Mouse (Mus musculus) neutrophil, adult 65 days (primary cell): ENCODE data around the gene Olfr730. TPM values are rescaled to one million over a fixed set of nuclear protein-coding genes. Genes with fewer than 3 reads are reported as not detected.

ENCODE experiments used
- total RNA-seq: library from RNA; stranded (reverse); gene quantifications from 2 replicates; pipeline ENCODE4 v1.2.4, GENCODE M21; 2023

Olfr730 gene
- not detected in 2 replicates for total RNA-seq

DNA sequence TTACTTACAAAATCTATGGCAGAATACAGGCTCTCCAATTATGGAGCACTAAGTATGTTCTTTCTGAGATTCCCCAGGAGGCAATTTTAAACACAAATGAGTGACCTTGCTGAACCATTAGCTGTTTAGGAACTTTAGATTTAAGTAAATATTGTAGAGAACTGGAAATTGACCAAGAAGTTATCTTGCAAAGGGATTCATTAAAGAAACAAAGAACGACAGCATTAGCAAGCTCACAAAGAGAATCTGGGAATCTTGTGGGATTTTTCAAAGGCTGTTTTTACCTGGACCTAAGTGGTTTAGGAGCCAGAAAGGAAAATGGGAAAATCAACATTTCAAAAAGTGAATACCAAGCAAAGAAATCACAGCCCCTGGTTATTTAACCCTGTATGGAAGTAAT lies at the start of gene Olfr730:
Gene Olfr730, minus strand, starts transcription at position 101 of the 400 bp plus-strand sequence.

DNA sequence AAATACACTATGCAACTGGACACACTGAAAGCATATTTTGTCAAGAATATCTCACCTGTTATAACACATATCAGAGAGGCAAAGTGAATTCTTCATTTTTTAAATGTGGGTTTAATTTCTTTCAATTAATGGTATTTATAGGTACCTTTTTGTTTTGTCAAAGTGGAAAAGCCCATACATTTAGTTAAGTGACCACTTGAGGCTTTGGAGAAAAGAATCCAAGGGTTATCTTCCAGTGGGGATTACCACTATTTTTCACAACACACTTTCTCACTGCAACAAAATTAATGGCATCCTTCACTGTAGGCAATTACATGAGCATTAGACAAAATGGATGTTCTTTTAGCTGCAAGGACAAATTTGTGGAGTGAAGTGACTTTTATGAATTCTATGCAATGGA lies 35.2 kb downstream of the Olfr730 start, which contains the start of gene Olfr729:
Gene Olfr729, minus strand, starts transcription at position 101 of the 400 bp plus-strand sequence.

DNA sequence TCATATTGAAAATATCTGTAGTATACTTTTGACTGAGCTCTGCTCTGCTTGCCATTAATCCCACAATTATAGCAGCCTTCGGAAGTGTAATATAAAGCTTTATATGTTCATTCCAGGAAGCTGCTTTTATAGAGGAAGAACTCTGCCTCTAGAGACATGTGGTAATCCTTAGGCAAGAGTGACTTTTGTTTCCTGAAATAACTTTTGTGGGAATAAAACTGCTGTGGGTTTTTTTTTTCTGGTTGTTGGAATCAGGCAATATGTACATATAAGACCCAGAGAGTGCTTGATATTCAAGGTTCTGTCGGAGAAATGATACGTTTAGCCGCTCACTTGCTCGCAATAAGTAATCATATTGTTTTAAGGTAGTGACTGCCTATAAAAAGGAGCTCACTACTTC lies 45.4 kb downstream of the Olfr730 start, which contains the start of gene Olfr728:
Gene Olfr728, minus strand, starts transcription at position 101 of the 400 bp plus-strand sequence.

Other genes starting within 250 kb of the Olfr730 start
- gene Olfr724, start 224.9 kb downstream of the Olfr730 start, total RNA-seq: not detected in 2 replicates
- not detected in 2 replicates for gene Olfr725, start 147.8 kb downstream of the Olfr730 start, total RNA-seq
- gene Olfr726, start 97.2 kb downstream of the Olfr730 start, total RNA-seq: not detected in 2 replicates
- not detected in 2 replicates for gene Olfr727, start 65.0 kb downstream of the Olfr730 start, total RNA-seq
- gene Olfr728, start 45.5 kb downstream of the Olfr730 start, total RNA-seq: not detected in 2 replicates
- gene Olfr729, start 35.3 kb downstream of the Olfr730 start, total RNA-seq: not detected in 2 replicates
- not detected in 2 replicates for gene Olfr731, start 53.7 kb upstream of the Olfr730 start, total RNA-seq
- gene Olfr732, start 96.0 kb upstream of the Olfr730 start, total RNA-seq: not detected in 2 replicates
- gene Olfr733, start 113.3 kb upstream of the Olfr730 start, total RNA-seq: not detected in 2 replicates
- gene Olfr734, start 138.6 kb upstream of the Olfr730 start, total RNA-seq: not detected in 2 replicates
- gene Olfr735, start 160.7 kb upstream of the Olfr730 start, total RNA-seq: not detected in 2 replicates
- gene Tlr11, start 169.7 kb upstream of the Olfr730 start, total RNA-seq: not detected in 2 replicates
- gene Olfr736, start 193.0 kb upstream of the Olfr730 start, total RNA-seq: not detected in 2 replicates
- gene Olfr738, start 219.4 kb upstream of the Olfr730 start, total RNA-seq: not detected in 2 replicates
- not detected in 2 replicates for gene Olfr739, start 230.4 kb upstream of the Olfr730 start, total RNA-seq